Mouse (Mus musculus): ENCODE data around the gene Klf4. TPM values are rescaled to one million over a fixed set of nuclear protein-coding genes. Genes with fewer than 3 reads are reported as not detected.
A peak's percentile ranks its signal among the peaks of the same experiment; 100 is the strongest.

Klf4 gene
- 3.7 and 4.9 TPM in 2 replicates for polyA plus RNA-seq (2015; fragmentation: Nextera tagmentation; extraction: Ambion mirVana)

- Histone ChIP-seq H3K4me3 (replicated peaks) (peak within 1 kb of the TSS; percentile 65), H3K36me3 (no peaks in the 10 kb centered on the region), H3K27ac (replicated peaks) (peak within 1 kb of the TSS; percentile 90), H3K27me3 (replicated peaks) (peaks cover 16% of the 10 kb centered on the region), H3K4me2 (peak within 1 kb of the TSS; percentile 93), H3K9me3 (replicated peaks) (no peaks in the 10 kb centered on the region), H3K4me1 (peaks cover 38% of the 10 kb centered on the region), H3K9ac (replicated peaks) (peak within 1 kb of the TSS; percentile 73)
- peak; percentile 93 for ATAC-seq (ENCODE audit: low FRiP score)
- under 1% methylated on average over 88 of the region's 99 CpGs for WGBS
These were observed at the start of gene Klf4 for GRCm38 (mm10) chr4:55532407-55533195. Gene Klf4, minus strand, starts transcription at chr4:55532466.

DNA sequence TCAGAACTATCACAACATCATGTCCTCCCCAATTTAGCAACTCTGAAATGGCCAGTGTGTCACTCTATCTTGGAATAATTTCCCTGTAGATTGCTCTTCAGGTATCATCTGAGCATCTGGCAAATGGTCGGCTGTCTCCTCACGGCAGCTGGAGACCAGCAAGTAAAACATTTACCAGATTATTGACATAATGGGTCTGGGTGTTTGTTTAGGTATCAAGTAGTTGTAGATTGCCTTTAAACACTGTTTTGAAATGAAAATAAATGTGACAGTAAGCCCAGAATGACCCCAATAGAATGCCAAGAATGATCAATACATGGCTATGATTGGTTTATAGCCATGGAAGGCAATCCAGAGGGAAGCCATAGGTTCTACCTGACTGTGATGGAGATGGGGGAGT lies 39.2 kb upstream of the Klf4 start:
- ATAC-seq (ENCODE audit: low FRiP score): no peak
- 80% methylated on average over 2 of the region's 2 CpGs for WGBS
- no peak overlapping the region for H3K27ac ChIP-seq (replicated peaks)

GRCm38 (mm10) chr4:55567986-55568385 lies 35.7 kb upstream of the Klf4 start:
- 74% methylated on average over 9 of the region's 9 CpGs for WGBS
- H3K9me3 ChIP-seq (replicated peaks): no peaks in the 10 kb centered on the region
- no peaks in the 10 kb centered on the region for H3K36me3 ChIP-seq
- no peaks in the 10 kb centered on the region for H3K27me3 ChIP-seq (replicated peaks)
- ATAC-seq (ENCODE audit: low FRiP score): no peak
- no peak overlapping the region for H3K4me2 ChIP-seq
- H3K9ac ChIP-seq (replicated peaks): no peak overlapping the region
- H3K4me3 ChIP-seq (replicated peaks): no peak overlapping the region
- H3K27ac ChIP-seq (replicated peaks): no peak overlapping the region
- H3K4me1 ChIP-seq: no peaks in the 10 kb centered on the region

More for the DNA sequence above, 39.2 kb upstream of the Klf4 start:
- H3K36me3 ChIP-seq: no peaks in the 10 kb centered on the region
- H3K27me3 ChIP-seq (replicated peaks): no peaks in the 10 kb centered on the region
- no peak overlapping the region for H3K4me2 ChIP-seq
- no peak overlapping the region for H3K4me3 ChIP-seq (replicated peaks)
- no peak overlapping the region for H3K9ac ChIP-seq (replicated peaks)
- no peaks in the 10 kb centered on the region for H3K4me1 ChIP-seq
- no peaks in the 10 kb centered on the region for H3K9me3 ChIP-seq (replicated peaks)

GRCm38 (mm10) chr4:55567575-55567974 lies 35.3 kb upstream of the Klf4 start:
- H3K27me3 ChIP-seq (replicated peaks): no peaks in the 10 kb centered on the region
- H3K27ac ChIP-seq (replicated peaks): no peak overlapping the region
- H3K4me2 ChIP-seq: no peak overlapping the region
- no peak overlapping the region for H3K4me3 ChIP-seq (replicated peaks)
- no peaks in the 10 kb centered on the region for H3K36me3 ChIP-seq
- no peaks in the 10 kb centered on the region for H3K9me3 ChIP-seq (replicated peaks)
- WGBS: 51% methylated on average over 5 of the region's 5 CpGs
- ATAC-seq (ENCODE audit: low FRiP score): no peak
- H3K9ac ChIP-seq (replicated peaks): no peak overlapping the region
- no peaks in the 10 kb centered on the region for H3K4me1 ChIP-seq

DNA sequence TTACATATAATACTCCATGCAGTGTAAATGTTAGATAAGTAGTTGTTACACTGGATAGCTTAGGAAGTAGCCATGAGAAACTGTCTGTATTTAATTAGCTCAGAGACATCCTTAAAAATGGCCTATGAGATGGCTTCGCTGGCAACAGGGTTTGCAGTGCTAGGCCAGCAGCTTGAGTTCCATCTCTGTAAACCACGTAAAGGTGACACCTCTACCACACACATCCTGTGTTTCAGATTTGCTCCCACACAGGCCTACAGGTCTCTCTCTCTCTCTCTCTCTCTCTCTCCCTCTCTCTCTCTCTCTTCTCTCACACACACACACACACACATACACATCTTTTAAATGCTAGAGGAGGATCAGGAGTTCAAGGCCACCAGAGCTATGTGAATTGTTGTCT lies 32.1 kb upstream of the Klf4 start:
- no peaks in the 10 kb centered on the region for H3K9me3 ChIP-seq (replicated peaks)
- no peak overlapping the region for H3K9ac ChIP-seq (replicated peaks)
- no peaks in the 10 kb centered on the region for H3K27me3 ChIP-seq (replicated peaks)
- no peak overlapping the region for H3K4me3 ChIP-seq (replicated peaks)
- H3K27ac ChIP-seq (replicated peaks): no peak overlapping the region
- no peaks in the 10 kb centered on the region for H3K36me3 ChIP-seq
- WGBS: 90% methylated on average over 2 of the region's 2 CpGs
- H3K4me1 ChIP-seq: no peaks in the 10 kb centered on the region
- ATAC-seq (ENCODE audit: low FRiP score): no peak
- H3K4me2 ChIP-seq: no peak overlapping the region

DNA sequence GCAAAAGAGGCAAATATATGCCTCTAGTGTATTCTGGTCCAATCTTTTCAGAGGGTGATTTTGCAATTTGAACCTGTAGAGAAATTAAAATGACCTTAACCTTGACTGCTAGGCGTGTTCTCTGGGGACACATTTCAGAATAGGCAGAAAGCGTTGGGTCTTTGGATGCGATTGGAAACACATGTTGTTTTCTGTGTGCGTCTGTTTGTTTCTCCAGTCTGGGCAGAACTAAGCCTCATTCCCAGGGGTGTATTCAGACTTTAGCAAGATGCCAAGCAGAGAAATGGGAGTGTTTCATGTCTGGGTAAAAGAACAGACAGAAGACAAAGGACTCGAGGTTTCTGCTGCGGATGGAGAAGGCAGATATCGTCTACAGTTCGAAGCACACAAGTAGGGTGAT lies 30.8 kb upstream of the Klf4 start:
- ATAC-seq (ENCODE audit: low FRiP score): no peak
- Histone ChIP-seq H3K9me3 (replicated peaks) (no peaks in the 10 kb centered on the region), H3K4me2 (no peak overlapping the region), H3K4me3 (replicated peaks) (no peak overlapping the region), H3K27me3 (replicated peaks) (no peaks in the 10 kb centered on the region), H3K27ac (replicated peaks) (no peak overlapping the region), H3K36me3 (no peaks in the 10 kb centered on the region), H3K4me1 (no peaks in the 10 kb centered on the region), H3K9ac (replicated peaks) (no peak overlapping the region)
- WGBS: 46% methylated on average over 8 of the region's 8 CpGs

DNA sequence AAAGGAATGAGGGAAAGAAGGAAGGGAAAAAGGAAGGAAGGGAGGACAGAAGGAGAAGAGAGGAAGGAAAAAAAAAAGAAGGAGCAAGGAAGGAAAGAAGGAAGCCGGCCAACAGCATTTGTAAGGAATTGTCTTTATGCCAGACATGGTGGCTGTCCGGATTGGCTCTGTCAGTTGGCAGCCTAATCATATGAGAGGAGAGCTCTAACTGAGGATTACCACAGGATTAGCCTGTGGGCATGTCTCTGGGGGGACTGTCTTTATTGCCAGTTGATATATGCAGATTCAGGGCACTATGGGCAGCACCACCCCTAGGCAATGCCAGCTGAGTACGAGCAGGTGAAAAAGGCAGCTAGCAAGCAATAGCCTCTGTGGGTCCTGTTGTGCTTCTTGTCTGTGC lies 29.8 kb upstream of the Klf4 start:
- Histone ChIP-seq H3K9ac (replicated peaks) (no peak overlapping the region), H3K9me3 (replicated peaks) (no peaks in the 10 kb centered on the region), H3K27ac (replicated peaks) (no peak overlapping the region), H3K4me3 (replicated peaks) (no peak overlapping the region), H3K36me3 (no peaks in the 10 kb centered on the region), H3K4me2 (no peak overlapping the region), H3K4me1 (no peaks in the 10 kb centered on the region), H3K27me3 (replicated peaks) (no peaks in the 10 kb centered on the region)
- 52% methylated on average over 3 of the region's 3 CpGs for WGBS
- ATAC-seq (ENCODE audit: low FRiP score): no peak

GRCm38 (mm10) chr4:55546869-55547268 lies 14.6 kb upstream of the Klf4 start:
- Histone ChIP-seq H3K27me3 (replicated peaks) (no peaks in the 10 kb centered on the region), H3K4me2 (no peak overlapping the region), H3K4me3 (replicated peaks) (no peak overlapping the region), H3K36me3 (no peaks in the 10 kb centered on the region), H3K9ac (replicated peaks) (no peak overlapping the region), H3K9me3 (replicated peaks) (no peaks in the 10 kb centered on the region), H3K27ac (replicated peaks) (no peak overlapping the region), H3K4me1 (no peaks in the 10 kb centered on the region)
- ATAC-seq (ENCODE audit: low FRiP score): no peak
- WGBS: 38% methylated on average over 12 of the region's 12 CpGs

DNA sequence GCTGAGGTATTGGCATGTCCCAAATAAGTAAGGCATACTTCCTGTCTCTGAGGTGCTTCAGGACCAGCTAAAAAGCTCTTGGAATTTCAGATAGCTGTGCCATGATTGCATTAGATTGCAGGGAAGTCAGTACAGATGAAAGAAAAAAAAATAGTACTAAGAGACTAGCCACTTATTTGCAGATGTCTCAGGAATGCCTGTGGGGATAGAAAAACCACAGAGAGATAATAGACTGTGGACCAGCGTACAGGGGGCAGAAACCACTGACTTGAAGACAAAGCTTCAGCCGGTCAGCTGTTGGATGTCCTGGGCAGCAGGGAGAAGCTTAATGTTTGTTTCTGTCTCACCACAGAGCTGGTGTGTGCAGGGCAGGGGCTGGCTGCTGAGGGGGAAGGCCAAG lies 10.5 kb upstream of the Klf4 start:
- Histone ChIP-seq H3K9me3 (replicated peaks) (no peaks in the 10 kb centered on the region), H3K9ac (replicated peaks) (no peak overlapping the region), H3K36me3 (no peaks in the 10 kb centered on the region), H3K27ac (replicated peaks) (no peak overlapping the region), H3K4me3 (replicated peaks) (no peak overlapping the region), H3K27me3 (replicated peaks) (no peaks in the 10 kb centered on the region), H3K4me1 (no peaks in the 10 kb centered on the region), H3K4me2 (no peak overlapping the region)
- 91% methylated on average over 2 of the region's 2 CpGs for WGBS
- ATAC-seq (ENCODE audit: low FRiP score): no peak

- no peak for ATAC-seq (ENCODE audit: low FRiP score)
- Histone ChIP-seq H3K9me3 (replicated peaks) (no peaks in the 10 kb centered on the region), H3K9ac (replicated peaks) (no peak overlapping the region), H3K4me3 (replicated peaks) (no peak overlapping the region), H3K4me1 (no peaks in the 10 kb centered on the region), H3K4me2 (no peak overlapping the region), H3K36me3 (no peaks in the 10 kb centered on the region), H3K27me3 (replicated peaks) (no peaks in the 10 kb centered on the region), H3K27ac (replicated peaks) (no peak overlapping the region)
- WGBS: 77% methylated on average over 4 of the region's 4 CpGs
These were observed 9.4 kb upstream of the Klf4 start for GRCm38 (mm10) chr4:55541654-55542053.

DNA sequence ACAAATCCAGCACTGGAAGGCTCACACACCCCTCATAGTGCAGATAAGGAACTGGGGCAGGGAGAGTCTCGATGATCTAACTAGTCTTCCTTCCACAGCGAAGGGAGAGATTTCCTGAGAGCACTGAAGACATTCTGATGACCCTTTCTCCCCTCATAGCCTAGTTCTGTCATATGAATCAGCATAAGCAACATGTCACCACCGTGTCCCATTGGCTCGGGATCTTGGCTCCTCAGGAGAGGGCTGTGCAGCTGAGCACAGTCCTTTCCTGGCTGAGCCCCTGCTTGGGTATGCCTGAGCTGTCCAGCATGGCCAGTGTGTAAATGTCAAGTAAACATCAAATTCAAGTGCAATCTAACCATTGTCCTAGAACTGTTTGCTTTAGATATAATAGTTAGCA lies 9.0 kb upstream of the Klf4 start:
- no peaks in the 10 kb centered on the region for H3K4me1 ChIP-seq
- H3K36me3 ChIP-seq: no peaks in the 10 kb centered on the region
- H3K9ac ChIP-seq (replicated peaks): no peak overlapping the region
- no peaks in the 10 kb centered on the region for H3K27me3 ChIP-seq (replicated peaks)
- H3K4me2 ChIP-seq: no peak overlapping the region
- WGBS: 76% methylated on average over 4 of the region's 4 CpGs
- no peak overlapping the region for H3K27ac ChIP-seq (replicated peaks)
- ATAC-seq (ENCODE audit: low FRiP score): no peak
- H3K9me3 ChIP-seq (replicated peaks): no peaks in the 10 kb centered on the region
- H3K4me3 ChIP-seq (replicated peaks): no peak overlapping the region

GRCm38 (mm10) chr4:55535012-55535411 lies 2.7 kb upstream of the Klf4 start:
- no peaks in the 10 kb centered on the region for H3K9me3 ChIP-seq (replicated peaks)
- H3K36me3 ChIP-seq: no peaks in the 10 kb centered on the region
- no peak for ATAC-seq (ENCODE audit: low FRiP score)
- no peak overlapping the region for H3K9ac ChIP-seq (replicated peaks)
- H3K27ac ChIP-seq (replicated peaks): no peak overlapping the region
- H3K4me3 ChIP-seq (replicated peaks): no peak overlapping the region
- H3K4me1 ChIP-seq: peaks cover 31% of the 10 kb centered on the region
- peaks cover 16% of the 10 kb centered on the region for H3K27me3 ChIP-seq (replicated peaks)
- no peak overlapping the region for H3K4me2 ChIP-seq

Data from neural tube, embryonic 15.5 days (tissue).